In the genomic region with DNA sequence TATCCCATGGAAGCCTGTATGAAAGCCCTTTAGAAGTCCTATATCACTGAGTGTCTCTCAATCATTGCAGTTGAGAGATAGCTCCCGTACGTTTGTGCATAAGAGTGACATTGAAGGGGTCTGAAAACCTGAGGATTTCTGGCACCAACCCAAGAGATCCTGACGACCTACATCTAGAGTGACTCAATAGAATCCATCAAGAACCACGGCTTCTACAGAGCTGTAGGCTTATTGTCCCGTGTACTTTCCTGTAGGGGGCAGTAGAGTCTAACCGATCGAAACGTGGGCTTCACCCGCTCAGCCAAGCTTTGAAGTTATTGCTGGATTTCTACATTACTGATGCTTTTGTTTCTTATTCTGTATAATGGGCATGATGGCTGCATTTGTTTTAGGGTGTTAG, we compare ENCODE assay signal across 7 mouse cellular contexts.
A peak's percentile ranks its signal among the peaks of the same experiment; 100 is the strongest.
DNase-seq lines count a peak whose midpoint lies in the region; ATAC-seq and TF ChIP-seq lines count a peak whose summit lies in the region.

No protein-coding gene starts in this region.

- H3K27me3 ChIP-seq in intestine, embryonic 15.5 days (replicated peaks), result no peaks in the 10 kb centered on the region
- H3K27me3 ChIP-seq in lung, embryonic 14.5 days (ENCODE audit: insufficient read depth, low read length), result no peaks in the 10 kb centered on the region

- H3K36me3 ChIP-seq in intestine, embryonic 15.5 days, result no peaks in the 10 kb centered on the region
- H3K36me3 ChIP-seq in lung, embryonic 14.5 days (ENCODE audit: insufficient read depth), result no peaks in the 10 kb centered on the region

- TF ChIP-seq CTCF in lung, embryonic 14.5 days (IDR thresholded peaks at IDR 0.05; ENCODE audit: low read depth), result peak; percentile 77

- H3K4me2 ChIP-seq in intestine, embryonic 15.5 days (replicated peaks), result no peak overlapping the region
- no peak overlapping the region for H3K4me2 ChIP-seq in lung, embryonic 14.5 days

- no peak overlapping the region for H3K4me3 ChIP-seq in intestine, embryonic 15.5 days (replicated peaks)
- no peak overlapping the region for H3K4me3 ChIP-seq in lung, embryonic 14.5 days (ENCODE audit: low read depth, low read length)

- peak; percentile 55 to 68 for DNase-seq in right cerebral cortex, adult 2 months (ENCODE audit: low spot score in 2 of 2)
- DNase-seq in right cerebral cortex, postnatal 14 days, result no peak
- peak; percentile 13 to 25 for DNase-seq in adrenal gland, postnatal 36 days
- peak; percentile 32 for DNase-seq in embryo, embryonic 11.5 days (ENCODE audit: low read depth, low spot score)
- peak; percentile 84 for DNase-seq in lung, embryonic 14.5 days
- DNase-seq in spleen, postnatal 36 days (ENCODE audit: low spot score in 2 of 2), result no peak

- H3K4me1 ChIP-seq in intestine, embryonic 15.5 days (replicated peaks), result no peaks in the 10 kb centered on the region
- no peaks in the 10 kb centered on the region for H3K4me1 ChIP-seq in lung, embryonic 14.5 days (ENCODE audit: insufficient read depth)

- H3K9ac ChIP-seq in intestine, embryonic 15.5 days, result no peak overlapping the region
- H3K9ac ChIP-seq in lung, embryonic 14.5 days, result no peak overlapping the region

- WGBS in intestine, embryonic 15.5 days, result 31% methylated on average over 9 of the region's 9 CpGs
- WGBS in lung, embryonic 14.5 days, result 23% methylated on average over 9 of the region's 9 CpGs

- no peaks in the 10 kb centered on the region for H3K9me3 ChIP-seq in intestine, embryonic 15.5 days
- no peaks in the 10 kb centered on the region for H3K9me3 ChIP-seq in lung, embryonic 14.5 days (ENCODE audit: low read depth, low read length)

- ATAC-seq in intestine, embryonic 15.5 days, result peak; percentile 71
- ATAC-seq in lung, embryonic 14.5 days (ENCODE audit: insufficient read depth), result peak; percentile 81

- no peak overlapping the region for H3K27ac ChIP-seq in intestine, embryonic 15.5 days
- H3K27ac ChIP-seq in lung, embryonic 14.5 days (ENCODE audit: low read depth), result no peak overlapping the region

Comparison
In these comparisons a context has a peak if more than half of its experiments do, and no peak if none do; other contexts are left out.
1. DNase-seq: peak in right cerebral cortex, adult 2 months (2 of 2), adrenal gland, postnatal 36 days (2 of 2), embryo, embryonic 11.5 days (single experiment) and lung, embryonic 14.5 days (single experiment); none in right cerebral cortex, postnatal 14 days (single experiment) and spleen, postnatal 36 days (0 of 2).